Mouse (Mus musculus) embryonic facial prominence, embryonic 14.5 days (tissue): ENCODE measurements around the gene Kcnj16. TPM values are rescaled to one million over a fixed set of nuclear protein-coding genes. Genes with fewer than 3 reads are reported as not detected.

Experiments used
- polyA plus RNA-seq: library from polyadenylated mRNA; unstranded; fragments of >200 nt; fragmentation: Nextera tagmentation; extraction: Ambion mirVana; gene quantifications from 2 replicates; pipeline ENCODE4 v1.2.1, GENCODE M21; 2014

Kcnj16 gene
- polyA plus RNA-seq, 1 experiment from 2014 or later, result 0.22 TPM

Other genes starting within 250 kb of the Kcnj16 start
- 1.2 and 1.4 TPM in 2 replicates for gene Kcnj2, start 98.1 kb downstream of the Kcnj16 start, polyA plus RNA-seq